In the genomic region with DNA sequence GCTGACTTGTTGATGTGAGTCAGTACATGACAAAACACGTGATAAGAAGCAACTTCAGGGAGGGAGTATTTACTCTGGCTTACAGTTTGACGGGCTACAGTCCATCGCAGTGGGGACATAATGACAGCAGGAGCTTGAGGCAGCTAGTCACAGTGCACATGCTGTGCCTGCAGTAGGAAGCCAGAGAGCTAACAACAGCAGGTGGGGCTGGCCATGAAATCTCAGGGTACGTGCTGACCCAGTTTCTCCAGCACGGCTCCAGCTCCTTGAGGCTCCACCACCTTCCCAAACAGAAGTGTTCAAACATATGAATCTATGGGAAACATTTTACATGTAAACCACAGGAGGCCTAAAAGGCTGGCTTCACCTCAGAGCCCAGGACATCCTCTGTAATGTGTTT, we compare ENCODE assay signal across 24 mouse cellular contexts.
DNase-seq lines count a peak whose midpoint lies in the region; ATAC-seq lines count a peak whose summit lies in the region.
"Had no signal": no experiment of that assay in that cellular context is flagged by ENCODE, and none has a peak within 500 bp of the region (broad histone marks: within the 10 kb centered on the region; RNA-seq: fewer than 3 reads in every experiment).

No protein-coding gene starts in this region.

- H3K36me3 ChIP-seq in megakaryocyte, embryonic 14.5 days (replicated peaks; ENCODE audit: low read length) = no peaks in the 10 kb centered on the region
- H3K36me3 ChIP-seq: embryonic facial prominence, embryonic 13.5 days; embryonic facial prominence, embryonic 15.5 days; forebrain, embryonic 10.5 days; forebrain, embryonic 12.5 days; G1E had no signal

- DNase-seq in cerebellum, adult 11-12 months = peak; percentile 54
- DNase-seq in frontal cortex, postnatal 36 days (ENCODE audit: low spot score in 2 of 2) = no peak
- DNase-seq: adrenal gland, adult 8-10 months; adrenal gland, postnatal 14 days; adrenal gland, postnatal 36 days; B cell, adult 2 months; cerebellum, adult 8-10 months; cerebellum, postnatal 10 days; embryo, embryonic 11 days had no signal

- no peak for ATAC-seq in cerebellum, adult (ENCODE audit: insufficient number of reproducible peaks, low FRiP score, low TSS enrichment)
- peak; percentile 39; the same call in 1 of the 2 replicates for ATAC-seq in frontal cortex, adult (ENCODE audit: low TSS enrichment)
- no peak for ATAC-seq in megakaryocyte, adult 5-6 weeks (ENCODE audit: poor library complexity, severe bottlenecking)
- ATAC-seq: activated CD4-positive, CD25-positive, alpha-beta regulatory T cell, adult 4 months; CD4-positive, CD25-positive, alpha-beta regulatory T cell, adult 4 months; forebrain, embryonic 14.5 days; forebrain, embryonic 16.5 days; Patski had no signal

- H3K9me3 ChIP-seq in megakaryocyte, embryonic 14.5 days = peaks cover 5% of the 10 kb centered on the region; the same call in 1 of the 2 replicates
- H3K9me3 ChIP-seq: embryonic facial prominence, embryonic 13.5 days; embryonic facial prominence, embryonic 15.5 days; forebrain, embryonic 10.5 days; forebrain, embryonic 12.5 days had no signal

- no peaks in the 10 kb centered on the region for H3K4me1 ChIP-seq in megakaryocyte, embryonic 14.5 days
- H3K4me1 ChIP-seq: embryonic facial prominence, embryonic 13.5 days; embryonic facial prominence, embryonic 15.5 days; forebrain, embryonic 10.5 days; forebrain, embryonic 12.5 days had no signal

- H3K4me3 ChIP-seq in megakaryocyte, embryonic 14.5 days (replicated peaks) = peak overlapping the region; percentile 19
- H3K4me3 ChIP-seq: embryonic facial prominence, embryonic 13.5 days; embryonic facial prominence, embryonic 15.5 days; erythroblast, embryonic 14.5 days; forebrain, embryonic 10.5 days; forebrain, embryonic 12.5 days had no signal

- H3K27me3 ChIP-seq in megakaryocyte, embryonic 14.5 days (replicated peaks) = peaks cover 1% of the 10 kb centered on the region
- H3K27me3 ChIP-seq: embryonic facial prominence, embryonic 13.5 days; embryonic facial prominence, embryonic 15.5 days; forebrain, embryonic 12.5 days; Patski had no signal
